Mouse (Mus musculus) intestine, embryonic 14.5 days (tissue): Measurements from ENCODE around the gene Macrod2. TPM values are rescaled to one million over a fixed set of nuclear protein-coding genes. Genes with fewer than 3 reads are reported as not detected.
A peak's percentile ranks its signal among the peaks of the same experiment; 100 is the strongest.

Source experiments
- ATAC-seq: fragments of 200-750 bp; cut with Nextera tagmentation; replicated peaks from 2 replicates; pipeline ENCODE4 v1.8.0; 2017; ENCODE audit warnings: low read depth, moderate number of reproducible peaks, moderate TSS enrichment, moderate library complexity; ENCODE audit not compliant: low FRiP score, low TSS enrichment
- DNase-seq: peaks from one replicate; pipeline ENCODE4 v3.0.0-alpha.2; 2018; ENCODE audit warnings: low spot score
- H3K27ac ChIP-seq: fragments of 300-500 bp; sonication (generic); 2 replicates; pipeline ENCODE4 v1.5.1; 2014; ENCODE audit warnings: low read depth, mild to moderate bottlenecking, control low read depth
- H3K27me3 ChIP-seq: fragments of 300-500 bp; sonication (generic); replicated peaks from 2 replicates; pipeline ENCODE4 v1.6.1; 2014; ENCODE audit warnings: low read length, control low read depth; ENCODE audit not compliant: control insufficient read depth, insufficient read depth
- H3K36me3 ChIP-seq: fragments of 300-500 bp; sonication (generic); 2 replicates; pipeline ENCODE4 v1.6.1; 2014; ENCODE audit warnings: low read length, control low read depth; ENCODE audit not compliant: control insufficient read depth, insufficient read depth
- H3K4me1 ChIP-seq: fragments of 300-500 bp; sonication (generic); replicated peaks from 2 replicates; pipeline ENCODE4 v1.6.1; 2014; ENCODE audit warnings: low read length, control low read depth, mixed read lengths; ENCODE audit not compliant: control insufficient read depth, insufficient read depth
- H3K4me2 ChIP-seq: fragments of 300-500 bp; sonication (generic); 2 replicates; pipeline ENCODE4 v1.6.1; 2014; ENCODE audit warnings: low read length
- H3K4me3 ChIP-seq: fragments of 300-500 bp; sonication (generic); 2 replicates; pipeline ENCODE4 v1.5.1; 2014; ENCODE audit warnings: low read depth, low read length, control low read depth, mixed read lengths
- H3K9ac ChIP-seq: fragments of 300-500 bp; sonication (generic); 2 replicates; pipeline ENCODE4 v1.6.1; 2014; ENCODE audit warnings: mild to moderate bottlenecking, low read length
- H3K9me3 ChIP-seq: fragments of 300-500 bp; sonication (generic); 2 replicates; pipeline ENCODE4 v1.6.1; 2016; ENCODE audit warnings: low read length, control low read depth; ENCODE audit not compliant: control insufficient read depth
- WGBS: fragments of 180-500 bp; shearing (Covaris S2); extraction: QIAGEN DNeasy Blood & Tissue Kit; methylation state at CpG from one replicate; pipeline ENCODE4 v1.1.7; 2014; 5-methylcytosine and 5-hydroxymethylcytosine counted together
- polyA plus RNA-seq: library from polyadenylated mRNA; unstranded; fragments of >200 nt; fragmentation: Nextera tagmentation; extraction: Ambion mirVana; gene quantifications from 2 replicates; pipeline ENCODE4 v1.2.1, GENCODE M21; 2014

Gene Macrod2
- polyA plus RNA-seq, 1 experiment from 2014 or later, result 30.6 TPM

- H3K27me3 ChIP-seq, result no peaks in the 10 kb centered on the region
- H3K9ac ChIP-seq, result no peak overlapping the region
- ATAC-seq (peak; percentile 90), DNase-seq (no peak)
- no peak overlapping the region for H3K27ac ChIP-seq
- 24% methylated on average over 2 of the region's 2 CpGs for WGBS
- no peaks in the 10 kb centered on the region for H3K36me3 ChIP-seq
- H3K4me3 ChIP-seq, result no peak overlapping the region
- no peaks in the 10 kb centered on the region for H3K9me3 ChIP-seq
- H3K4me2 ChIP-seq, result no peak overlapping the region
- peaks cover 19% of the 10 kb centered on the region for H3K4me1 ChIP-seq
Observed at GRCm38 (mm10) chr2:141289059-141289713, 894.1 kb downstream of the Macrod2 start.

GRCm38 (mm10) chr2:141292847-141293246, 897.7 kb downstream of the Macrod2 start:
- no peak overlapping the region for H3K4me3 ChIP-seq
- no peaks in the 10 kb centered on the region for H3K36me3 ChIP-seq
- DNase-seq, result no peak
- WGBS, result 26% methylated on average over 3 of the region's 3 CpGs
- no peak overlapping the region for H3K4me2 ChIP-seq
- H3K4me1 ChIP-seq, result peaks cover 16% of the 10 kb centered on the region
- no peak overlapping the region for H3K9ac ChIP-seq
- no peak for ATAC-seq
- no peak overlapping the region for H3K27ac ChIP-seq
- H3K27me3 ChIP-seq, result no peaks in the 10 kb centered on the region
- no peaks in the 10 kb centered on the region for H3K9me3 ChIP-seq

GRCm38 (mm10) chr2:141299168-141299567, 904.1 kb downstream of the Macrod2 start:
- H3K4me2 ChIP-seq, result no peak overlapping the region
- ATAC-seq (no peak), DNase-seq (no peak)
- H3K27ac ChIP-seq, result no peak overlapping the region
- no peaks in the 10 kb centered on the region for H3K27me3 ChIP-seq
- H3K36me3 ChIP-seq, result no peaks in the 10 kb centered on the region
- 59% methylated on average over 6 of the region's 6 CpGs for WGBS
- H3K9me3 ChIP-seq, result no peaks in the 10 kb centered on the region
- peaks cover 4% of the 10 kb centered on the region for H3K4me1 ChIP-seq
- H3K4me3 ChIP-seq, result no peak overlapping the region
- H3K9ac ChIP-seq, result no peak overlapping the region

- Histone ChIP-seq H3K4me1 (peaks cover 4% of the 10 kb centered on the region), H3K9me3 (no peaks in the 10 kb centered on the region), H3K4me3 (no peak overlapping the region), H3K27ac (no peak overlapping the region), H3K9ac (no peak overlapping the region), H3K27me3 (no peaks in the 10 kb centered on the region), H3K4me2 (no peak overlapping the region), H3K36me3 (no peaks in the 10 kb centered on the region)
- DNase-seq (no peak), ATAC-seq (no peak)
- WGBS, result 88% methylated on average over 2 of the region's 2 CpGs
Observed at GRCm38 (mm10) chr2:141301030-141301429, 905.9 kb downstream of the Macrod2 start.

- 83% methylated on average over 3 of the region's 3 CpGs for WGBS
- H3K36me3 ChIP-seq, result no peaks in the 10 kb centered on the region
- ATAC-seq, result no peak
- H3K27me3 ChIP-seq, result no peaks in the 10 kb centered on the region
- H3K4me1 ChIP-seq, result no peaks in the 10 kb centered on the region
- H3K4me2 ChIP-seq, result no peak overlapping the region
- no peak overlapping the region for H3K27ac ChIP-seq
- no peak for DNase-seq
- no peaks in the 10 kb centered on the region for H3K9me3 ChIP-seq
- H3K9ac ChIP-seq, result no peak overlapping the region
- H3K4me3 ChIP-seq, result no peak overlapping the region
Observed at GRCm38 (mm10) chr2:141308406-141308805, 913.3 kb downstream of the Macrod2 start.

- Histone ChIP-seq H3K9ac (no peak overlapping the region), H3K27ac (no peak overlapping the region), H3K9me3 (no peaks in the 10 kb centered on the region), H3K36me3 (no peaks in the 10 kb centered on the region), H3K4me3 (no peak overlapping the region), H3K4me1 (no peaks in the 10 kb centered on the region), H3K27me3 (no peaks in the 10 kb centered on the region), H3K4me2 (no peak overlapping the region)
- ATAC-seq (no peak), DNase-seq (no peak)
- 69% methylated on average over 10 of the region's 10 CpGs for WGBS
Observed at GRCm38 (mm10) chr2:141312136-141312948, 917.2 kb downstream of the Macrod2 start.

GRCm38 (mm10) chr2:141315349-141315748, 920.2 kb downstream of the Macrod2 start:
- no peaks in the 10 kb centered on the region for H3K27me3 ChIP-seq
- no peak overlapping the region for H3K4me3 ChIP-seq
- no peaks in the 10 kb centered on the region for H3K9me3 ChIP-seq
- no peak overlapping the region for H3K27ac ChIP-seq
- H3K4me1 ChIP-seq, result no peaks in the 10 kb centered on the region
- 93% methylated on average over 3 of the region's 3 CpGs for WGBS
- no peaks in the 10 kb centered on the region for H3K36me3 ChIP-seq
- DNase-seq (no peak), ATAC-seq (no peak)
- H3K9ac ChIP-seq, result no peak overlapping the region
- H3K4me2 ChIP-seq, result no peak overlapping the region

GRCm38 (mm10) chr2:141323956-141324460, 928.9 kb downstream of the Macrod2 start:
- no peaks in the 10 kb centered on the region for H3K9me3 ChIP-seq
- WGBS, result 93% methylated on average over 7 of the region's 7 CpGs
- H3K9ac ChIP-seq, result no peak overlapping the region
- no peaks in the 10 kb centered on the region for H3K27me3 ChIP-seq
- no peak overlapping the region for H3K4me2 ChIP-seq
- ATAC-seq (no peak), DNase-seq (no peak)
- H3K27ac ChIP-seq, result no peak overlapping the region
- H3K36me3 ChIP-seq, result no peaks in the 10 kb centered on the region
- no peak overlapping the region for H3K4me3 ChIP-seq
- H3K4me1 ChIP-seq, result no peaks in the 10 kb centered on the region
